Mouse (Mus musculus) thymus, adult 2 months (tissue): ENCODE measurements around the gene Sac3d1.

Experiments used
- CTCF ChIP-seq: fragments of 200-500 bp; IDR thresholded peaks from 2 replicates; pipeline ENCODE4 v1.5.1; 2012; ENCODE audit warnings: mild to moderate bottlenecking, control low read depth, low read length, moderate library complexity, borderline replicate concordance; ENCODE audit not compliant: control insufficient read depth, poor library complexity, insufficient read depth; ENCODE audit errors: extremely low read depth
- POLR2A ChIP-seq: fragments of 200-500 bp; IDR thresholded peaks from 2 replicates; pipeline ENCODE4 v1.6.1; 2012; ENCODE audit warnings: mild to moderate bottlenecking, low read length, control low read depth, moderate library complexity; ENCODE audit not compliant: control insufficient read depth, poor library complexity, insufficient read depth; ENCODE audit errors: extremely low read depth

GRCm38 (mm10) chr19:6076564-6077393 is 41.7 kb downstream of the Sac3d1 start, which contains the start of gene Vps51:
- TF ChIP-seq CTCF (no peak), POLR2A (no peak)
